7 mouse cellular contexts compared by ENCODE assay signal in genomic region chr5:30913060-30913841, GRCm38 (mm10). TPM values are rescaled to one million over a fixed set of nuclear protein-coding genes. Genes with fewer than 3 reads are reported as not detected.
A peak's percentile ranks its signal among the peaks of the same experiment; 100 is the strongest.
DNase-seq lines count a peak whose midpoint lies in the region; ATAC-seq lines count a peak whose summit lies in the region.

TSS of gene Emilin1 (plus strand) at chr5:30913402.

- no peak for ATAC-seq in forebrain, embryonic 11.5 days (replicated peaks; ENCODE audit: low FRiP score)
- ATAC-seq in limb, embryonic 13.5 days (ENCODE audit: low FRiP score, low read depth), result peak; percentile 82
- ATAC-seq in midbrain, embryonic 12.5 days (ENCODE audit: low FRiP score, low read depth), result no peak

- H3K36me3 ChIP-seq in forebrain, embryonic 11.5 days (ENCODE audit: control insufficient read depth, insufficient read depth, low read length), result no peaks in the 10 kb centered on the region
- H3K36me3 ChIP-seq in limb, embryonic 13.5 days, result peaks cover 17% of the 10 kb centered on the region
- H3K36me3 ChIP-seq in midbrain, embryonic 12.5 days, result no peaks in the 10 kb centered on the region

- H3K4me2 ChIP-seq in forebrain, embryonic 11.5 days (ENCODE audit: low read depth, low read length, severe bottlenecking), result peak within 1 kb of the TSS; percentile 26; the same call in 1 of the 2 replicates
- peak within 1 kb of the TSS; percentile 99 for H3K4me2 ChIP-seq in limb, embryonic 13.5 days (replicated peaks)
- H3K4me2 ChIP-seq in midbrain, embryonic 12.5 days (replicated peaks), result peak within 1 kb of the TSS; percentile 22; the same call in 1 of the 2 replicates

- H3K4me3 ChIP-seq in forebrain, embryonic 11.5 days (ENCODE audit: low read depth, low read length), result peak within 1 kb of the TSS; percentile 14
- H3K4me3 ChIP-seq in limb, embryonic 13.5 days, result peak within 1 kb of the TSS; percentile 65
- peak within 1 kb of the TSS; percentile 14 for H3K4me3 ChIP-seq in midbrain, embryonic 12.5 days

- peak within 1 kb of the TSS; percentile 42 for H3K27ac ChIP-seq in forebrain, embryonic 11.5 days (ENCODE audit: low read depth, low read length)
- peak within 1 kb of the TSS; percentile 99 for H3K27ac ChIP-seq in limb, embryonic 13.5 days
- H3K27ac ChIP-seq in midbrain, embryonic 12.5 days (replicated peaks), result peak within 1 kb of the TSS; percentile 79

- 0 out of 2 replicates have a peak, but pooled peaks cover 2% of the 10 kb centered on the region for H3K27me3 ChIP-seq in forebrain, embryonic 11.5 days (ENCODE audit: control insufficient read depth, insufficient read depth, low read length)
- H3K27me3 ChIP-seq in limb, embryonic 13.5 days, result no peaks in the 10 kb centered on the region
- peaks cover 3% of the 10 kb centered on the region; the same call in 1 of the 2 replicates for H3K27me3 ChIP-seq in midbrain, embryonic 12.5 days

- intact Hi-C loops in heart, postnatal 14 days (cut with DNase I), result no loop called here

- H3K9me3 ChIP-seq in forebrain, embryonic 11.5 days (ENCODE audit: control insufficient read depth, low read length), result no peaks in the 10 kb centered on the region
- no peaks in the 10 kb centered on the region for H3K9me3 ChIP-seq in limb, embryonic 13.5 days
- H3K9me3 ChIP-seq in midbrain, embryonic 12.5 days, result no peaks in the 10 kb centered on the region

- DNase-seq in adrenal gland, postnatal 4 days (ENCODE audit: low spot score in 2 of 2), result no peak
- peak; percentile 77 for DNase-seq in forebrain, embryonic 11.5 days (ENCODE audit: low spot score)
- peak; percentile 77 to 79 for DNase-seq in heart, postnatal 14 days
- DNase-seq in thymus, postnatal 10 days (ENCODE audit: low spot score in 2 of 2), result peak; percentile 39 to 40
- DNase-seq in c-Kit-positive CD71-positive TER-119-positive erythroid progenitor cells, embryonic 14.5 days (ENCODE audit: low spot score), result no peak

- peaks cover 13% of the 10 kb centered on the region; the same call in 1 of the 2 replicates for H3K4me1 ChIP-seq in forebrain, embryonic 11.5 days (replicated peaks; ENCODE audit: control insufficient read depth, insufficient read depth, low read length)
- H3K4me1 ChIP-seq in limb, embryonic 13.5 days, result peaks cover 89% of the 10 kb centered on the region
- H3K4me1 ChIP-seq in midbrain, embryonic 12.5 days, result peaks cover 39% of the 10 kb centered on the region

- 37% methylated on average over 11 of the region's 13 CpGs for WGBS in forebrain, embryonic 11.5 days
- 2% methylated on average over 12 of the region's 13 CpGs for WGBS in limb, embryonic 13.5 days
- WGBS in midbrain, embryonic 12.5 days, result 26% methylated on average over 13 of the region's 13 CpGs

- H3K9ac ChIP-seq in forebrain, embryonic 11.5 days (ENCODE audit: low read length), result peak within 1 kb of the TSS; percentile 21
- H3K9ac ChIP-seq in limb, embryonic 13.5 days, result peak within 1 kb of the TSS; percentile 89
- H3K9ac ChIP-seq in midbrain, embryonic 12.5 days (replicated peaks), result peak within 1 kb of the TSS; percentile 40

RNA-seq across cellular contexts. Expression of gene Emilin1, which starts in this region (rescaled TPM):
- total RNA-seq in adrenal gland, postnatal 4 days (2021), result 100 to 1,000 TPM; 100 to 114 TPM
- 44.6 and 44.7 TPM in 2 replicates for polyA plus RNA-seq in forebrain, embryonic 11.5 days (2014; fragmentation: Nextera tagmentation; extraction: Ambion mirVana)
- total RNA-seq in heart, postnatal 14 days (2021), result 10 to 100 TPM; 38.9 to 46.9 TPM
- polyA plus RNA-seq in limb, embryonic 13.5 days (2015; fragmentation: Nextera tagmentation; extraction: Ambion mirVana), result 279 and 281 TPM in 2 replicates
- 49.8 and 79.9 TPM in 2 replicates for polyA plus RNA-seq in midbrain, embryonic 12.5 days (2016; fragmentation: Nextera tagmentation; extraction: Ambion mirVana)

Comparison
In these comparisons a context has a peak if more than half of its experiments do, and no peak if none do; other contexts are left out.
1. DNase-seq: peak in forebrain, embryonic 11.5 days (single experiment), heart, postnatal 14 days (2 of 2) and thymus, postnatal 10 days (2 of 2); none in adrenal gland, postnatal 4 days (0 of 2) and c-Kit-positive CD71-positive TER-119-positive erythroid progenitor cells, embryonic 14.5 days (single experiment).
2. H3K27ac ChIP-seq: peak in every context shown above with its lines; median percentile 99 in limb, embryonic 13.5 days; 79 in midbrain, embryonic 12.5 days; 42 in forebrain, embryonic 11.5 days.
3. H3K4me2 ChIP-seq: peak in every context shown above with its lines; median percentile 99 in limb, embryonic 13.5 days; 26 in forebrain, embryonic 11.5 days; 22 in midbrain, embryonic 12.5 days.
4. H3K4me3 ChIP-seq: peak in every context shown above with its lines; median percentile 65 in limb, embryonic 13.5 days; 14 in forebrain, embryonic 11.5 days; 14 in midbrain, embryonic 12.5 days.
5. H3K9ac ChIP-seq: peak in every context shown above with its lines; median percentile 89 in limb, embryonic 13.5 days; 40 in midbrain, embryonic 12.5 days; 21 in forebrain, embryonic 11.5 days.